Mouse (Mus musculus): Measurements from ENCODE around the gene Cdkn2aipnl. TPM values are rescaled to one million over a fixed set of nuclear protein-coding genes. Genes with fewer than 3 reads are reported as not detected.

Cdkn2aipnl gene
- total and polyA plus RNA-seq, 2 experiments from 2014 or later = 95.5 to 121 TPM

DNA sequence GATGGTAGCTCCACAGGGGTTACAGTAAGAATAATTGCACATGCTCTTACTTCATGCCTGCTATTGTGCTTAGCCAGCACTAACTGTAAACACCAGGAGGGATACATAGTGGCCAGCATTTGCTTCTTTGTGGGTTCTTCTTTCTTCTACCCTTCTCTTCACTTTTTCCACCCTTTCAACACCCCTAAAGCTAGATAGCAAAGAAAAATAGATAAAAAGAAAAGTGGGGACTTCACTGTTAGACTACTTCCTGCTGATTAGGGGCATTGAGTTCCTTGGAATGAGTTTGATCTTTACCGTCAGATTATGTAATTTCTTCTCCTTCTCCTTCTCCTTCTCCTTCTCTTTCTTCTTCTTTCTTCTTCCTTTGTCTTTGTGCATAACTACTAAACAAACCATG is 41.1 kb upstream of the Cdkn2aipnl start:
- no peaks in the 10 kb centered on the region for H3K4me1 ChIP-seq (ENCODE audit: insufficient read depth)
- H3K9ac ChIP-seq = no peak overlapping the region
- 77% methylated on average over 1 of the region's 1 CpGs for WGBS
- DNase-seq (no peak), ATAC-seq (no peak)
- TF ChIP-seq CTCF (IDR thresholded peaks at IDR 0.05; ENCODE audit: low read depth) = no peak
- no peak overlapping the region for H3K4me3 ChIP-seq (ENCODE audit: low read depth, low read length)
- 0 out of 2 replicates have a peak, but pooled peaks cover 3% of the 10 kb centered on the region for H3K9me3 ChIP-seq (ENCODE audit: low read length)
- H3K4me2 ChIP-seq (ENCODE audit: low read depth) = no peak overlapping the region
- H3K27ac ChIP-seq (ENCODE audit: low read depth, low read length) = no peak overlapping the region
- no peaks in the 10 kb centered on the region for H3K27me3 ChIP-seq (ENCODE audit: insufficient read depth, low read length)
- H3K36me3 ChIP-seq (ENCODE audit: insufficient read depth) = no peaks in the 10 kb centered on the region

GRCm38 (mm10) chr11:51927106-51927505 is 40.4 kb upstream of the Cdkn2aipnl start:
- Histone ChIP-seq H3K27me3 (ENCODE audit: insufficient read depth, low read length) (no peaks in the 10 kb centered on the region), H3K4me1 (ENCODE audit: insufficient read depth) (no peaks in the 10 kb centered on the region), H3K4me2 (ENCODE audit: low read depth) (no peak overlapping the region), H3K4me3 (ENCODE audit: low read depth, low read length) (no peak overlapping the region), H3K9me3 (ENCODE audit: low read length) (0 out of 2 replicates have a peak, but pooled peaks cover 3% of the 10 kb centered on the region), H3K27ac (ENCODE audit: low read depth, low read length) (no peak overlapping the region), H3K9ac (no peak overlapping the region), H3K36me3 (ENCODE audit: insufficient read depth) (no peaks in the 10 kb centered on the region)
- DNase-seq (no peak), ATAC-seq (no peak)
- 79% methylated on average over 2 of the region's 2 CpGs for WGBS
- no peak for TF ChIP-seq CTCF (IDR thresholded peaks at IDR 0.05; ENCODE audit: low read depth)

- no peaks in the 10 kb centered on the region for H3K9me3 ChIP-seq (ENCODE audit: low read length)
- H3K27ac ChIP-seq (ENCODE audit: low read depth, low read length) = no peak overlapping the region
- DNase-seq (no peak), ATAC-seq (no peak)
- no peaks in the 10 kb centered on the region for H3K4me1 ChIP-seq (ENCODE audit: insufficient read depth)
- no peaks in the 10 kb centered on the region for H3K27me3 ChIP-seq (ENCODE audit: insufficient read depth, low read length)
- no peaks in the 10 kb centered on the region for H3K36me3 ChIP-seq (ENCODE audit: insufficient read depth)
- no peak overlapping the region for H3K4me2 ChIP-seq (ENCODE audit: low read depth)
- WGBS = 92% methylated on average over 1 of the region's 1 CpGs
- no peak overlapping the region for H3K4me3 ChIP-seq (ENCODE audit: low read depth, low read length)
- no peak for TF ChIP-seq CTCF (IDR thresholded peaks at IDR 0.05; ENCODE audit: low read depth)
- H3K9ac ChIP-seq = no peak overlapping the region
Observed at GRCm38 (mm10) chr11:51931138-51931537, 36.3 kb upstream of the Cdkn2aipnl start.

DNA sequence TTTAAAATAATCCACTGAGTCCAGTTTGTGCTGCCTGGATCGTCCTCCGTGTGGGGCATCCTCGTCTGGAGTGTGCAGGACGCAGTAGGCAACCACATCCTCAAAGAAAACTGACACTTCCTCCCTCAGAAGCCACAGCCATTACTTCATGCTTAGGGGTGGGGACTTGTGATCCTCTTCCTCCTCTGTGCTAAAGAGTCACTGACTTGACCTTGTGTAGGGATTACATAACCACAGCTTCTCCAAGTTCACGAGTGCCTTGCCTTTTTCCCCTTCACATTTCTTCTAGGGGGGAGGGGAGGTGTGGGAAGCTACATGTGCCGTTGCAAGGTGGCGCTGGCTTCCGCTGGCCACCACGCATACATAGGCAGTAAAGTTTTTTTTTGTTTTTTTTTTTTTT is 35.7 kb upstream of the Cdkn2aipnl start:
- no peaks in the 10 kb centered on the region for H3K27me3 ChIP-seq (ENCODE audit: insufficient read depth, low read length)
- H3K9me3 ChIP-seq (ENCODE audit: low read length) = no peaks in the 10 kb centered on the region
- ATAC-seq = no peak
- no peak for DNase-seq
- no peak for TF ChIP-seq CTCF (IDR thresholded peaks at IDR 0.05; ENCODE audit: low read depth)
- H3K36me3 ChIP-seq (ENCODE audit: insufficient read depth) = no peaks in the 10 kb centered on the region
- no peak overlapping the region for H3K4me2 ChIP-seq (ENCODE audit: low read depth)
- H3K9ac ChIP-seq = no peak overlapping the region
- no peaks in the 10 kb centered on the region for H3K4me1 ChIP-seq (ENCODE audit: insufficient read depth)
- no peak overlapping the region for H3K27ac ChIP-seq (ENCODE audit: low read depth, low read length)
- WGBS = 93% methylated on average over 9 of the region's 9 CpGs
- H3K4me3 ChIP-seq (ENCODE audit: low read depth, low read length) = no peak overlapping the region

- no peak for TF ChIP-seq CTCF (IDR thresholded peaks at IDR 0.05; ENCODE audit: low read depth)
- no peaks in the 10 kb centered on the region for H3K9me3 ChIP-seq (ENCODE audit: low read length)
- H3K9ac ChIP-seq = no peak overlapping the region
- no peak overlapping the region for H3K4me3 ChIP-seq (ENCODE audit: low read depth, low read length)
- no peaks in the 10 kb centered on the region for H3K4me1 ChIP-seq (ENCODE audit: insufficient read depth)
- WGBS = 88% methylated on average over 3 of the region's 3 CpGs
- ATAC-seq = no peak
- H3K27ac ChIP-seq (ENCODE audit: low read depth, low read length) = no peak overlapping the region
- H3K27me3 ChIP-seq (ENCODE audit: insufficient read depth, low read length) = no peaks in the 10 kb centered on the region
- H3K36me3 ChIP-seq (ENCODE audit: insufficient read depth) = no peaks in the 10 kb centered on the region
- DNase-seq = no peak
- no peak overlapping the region for H3K4me2 ChIP-seq (ENCODE audit: low read depth)
Observed at GRCm38 (mm10) chr11:51934230-51934629, 33.2 kb upstream of the Cdkn2aipnl start.

DNA sequence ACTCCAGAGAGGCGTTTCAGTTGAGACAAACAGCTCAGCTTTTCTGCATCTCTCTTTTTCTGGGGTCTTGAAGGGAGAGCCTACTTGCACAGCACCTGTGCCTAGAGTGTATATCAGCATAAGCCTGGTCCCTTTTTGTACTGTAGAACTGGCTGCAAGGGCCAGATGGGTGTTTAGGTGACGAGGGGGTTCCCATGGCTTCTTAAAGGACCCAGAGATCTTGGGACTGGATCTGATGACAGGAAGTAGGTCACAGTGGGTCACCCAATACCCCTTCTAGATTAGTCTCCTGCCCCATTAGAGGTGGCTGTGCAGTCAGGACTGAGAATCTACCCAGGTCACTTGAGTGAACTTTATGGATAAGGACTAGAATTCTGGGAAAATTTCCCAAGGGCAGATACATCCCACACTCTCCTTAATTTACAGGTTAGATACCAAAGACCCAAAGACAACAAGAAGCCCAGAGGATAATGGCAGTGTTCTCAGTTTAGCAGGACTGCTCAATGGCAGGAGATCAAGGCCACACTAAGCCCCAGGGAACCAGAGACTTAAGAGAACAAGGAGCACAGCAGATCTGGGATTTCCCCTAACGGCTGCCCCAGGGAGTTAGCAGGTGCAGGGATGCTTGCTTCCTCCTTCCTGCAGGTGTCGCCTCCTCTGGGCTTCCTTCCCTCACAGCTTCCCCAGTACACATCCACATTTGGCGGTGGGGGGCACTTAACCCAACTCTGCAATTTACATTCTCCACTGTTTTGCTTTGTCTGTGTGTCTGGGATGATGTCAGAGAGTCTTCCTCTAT is 31.6 kb upstream of the Cdkn2aipnl start:
- Histone ChIP-seq H3K4me1 (ENCODE audit: insufficient read depth) (no peaks in the 10 kb centered on the region), H3K27ac (ENCODE audit: low read depth, low read length) (no peak overlapping the region), H3K9ac (no peak overlapping the region), H3K27me3 (ENCODE audit: insufficient read depth, low read length) (no peaks in the 10 kb centered on the region), H3K36me3 (ENCODE audit: insufficient read depth) (no peaks in the 10 kb centered on the region), H3K4me2 (ENCODE audit: low read depth) (no peak overlapping the region), H3K9me3 (ENCODE audit: low read length) (no peaks in the 10 kb centered on the region), H3K4me3 (ENCODE audit: low read depth, low read length) (no peak overlapping the region)
- 55% methylated on average over 5 of the region's 5 CpGs for whole genome bisulfite sequencing
- no peak for TF ChIP-seq CTCF (IDR thresholded peaks at IDR 0.05; ENCODE audit: low read depth)
- DNase-seq = no peak
- no peak for ATAC-seq

DNA sequence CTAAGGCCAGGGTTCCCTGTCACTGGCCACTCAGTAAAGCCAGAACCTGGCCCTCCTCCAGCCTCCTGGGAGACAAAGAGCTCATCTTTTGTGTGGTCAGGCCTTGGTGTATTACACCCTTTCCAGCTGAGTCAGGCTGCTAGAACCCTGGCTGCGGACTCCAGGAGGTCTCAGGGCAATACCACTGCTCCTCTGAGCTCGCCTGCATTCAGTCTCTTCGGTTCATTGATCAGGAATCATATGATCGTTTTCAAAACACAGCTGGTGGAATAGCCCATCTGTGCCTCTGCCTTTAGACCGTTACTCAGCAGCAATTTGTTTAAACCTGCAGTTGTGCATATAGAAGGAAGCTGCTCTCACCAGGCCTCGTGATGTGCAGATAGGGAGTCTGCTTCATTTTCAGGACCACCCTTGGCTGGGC is 30.1 kb upstream of the Cdkn2aipnl start:
- 59% methylated on average over 6 of the region's 6 CpGs for WGBS
- Histone ChIP-seq H3K27me3 (ENCODE audit: insufficient read depth, low read length) (no peaks in the 10 kb centered on the region), H3K4me1 (ENCODE audit: insufficient read depth) (no peaks in the 10 kb centered on the region), H3K9ac (no peak overlapping the region), H3K4me2 (ENCODE audit: low read depth) (no peak overlapping the region), H3K36me3 (ENCODE audit: insufficient read depth) (no peaks in the 10 kb centered on the region), H3K4me3 (ENCODE audit: low read depth, low read length) (no peak overlapping the region), H3K27ac (ENCODE audit: low read depth, low read length) (no peak overlapping the region), H3K9me3 (ENCODE audit: low read length) (no peaks in the 10 kb centered on the region)
- no peak for TF ChIP-seq CTCF (IDR thresholded peaks at IDR 0.05; ENCODE audit: low read depth)
- no peak for DNase-seq
- ATAC-seq = no peak
